Comparison of ENCODE assay signal across 27 mouse cellular contexts in genomic region chr1:71609057-71609775, GRCm38 (mm10). TPM values are rescaled to one million over a fixed set of nuclear protein-coding genes. Genes with fewer than 3 reads are reported as not detected.
A peak's percentile ranks its signal among the peaks of the same experiment; 100 is the strongest.
DNase-seq lines count a peak whose midpoint lies in the region; ATAC-seq and TF ChIP-seq lines count a peak whose summit lies in the region.
"Had no signal": no experiment of that assay in that cellular context is flagged by ENCODE, and none has a peak within 500 bp of the region (broad histone marks: within the 10 kb centered on the region; RNA-seq: fewer than 3 reads in every experiment).

No protein-coding gene starts in this region.

- DNase-seq in 3134 (ENCODE audit: extremely low read depth, insufficient read length, low spot score) = peak; percentile 34
- DNase-seq in ES-CJ7 (ENCODE audit: low read depth, low spot score) = peak; percentile 63
- DNase-seq in WW6 (ENCODE audit: low read depth, low spot score) = peak; percentile 36
- no peak for DNase-seq in liver, postnatal 0 days
- no peak for DNase-seq in cerebellum, postnatal 10 days
- DNase-seq in gastrocnemius, postnatal 25 days = no peak
- DNase-seq: adrenal gland, adult 2 months; adrenal gland, postnatal 14 days; cerebellum, adult 11 months; cerebellum, adult 2 months; cerebellum, adult 9-11 months; cerebellum, postnatal 36 days; embryo, embryonic 11 days; gastrocnemius, postnatal 10 days; heart, adult 2 months; heart, postnatal 14 days; kidney, adult 2 months had no signal

- no peak for ATAC-seq in liver, postnatal 0 days
- ATAC-seq: CD4-positive, CD25-positive, alpha-beta regulatory T cell, adult 4 months; forebrain, embryonic 13.5 days; forebrain, embryonic 16.5 days; intestine, postnatal 0 days had no signal

- no peaks in the 10 kb centered on the region for H3K9me3 ChIP-seq in liver, postnatal 0 days (ENCODE audit: low read length)
- H3K9me3 ChIP-seq: forebrain, embryonic 10.5 days; forebrain, embryonic 13.5 days; heart, embryonic 10.5 days; heart, embryonic 13.5 days; hindbrain, embryonic 12.5 days; hindbrain, embryonic 15.5 days had no signal

- no peak for TF ChIP-seq EP300 in liver, postnatal 0 days (IDR thresholded peaks at IDR 0.05; ENCODE audit: low read depth)

- no peak overlapping the region for H3K4me2 ChIP-seq in liver, postnatal 0 days (ENCODE audit: low read depth, low read length)
- H3K4me2 ChIP-seq: forebrain, embryonic 13.5 days; heart, embryonic 13.5 days; hindbrain, embryonic 12.5 days; hindbrain, embryonic 15.5 days had no signal

- H3K36me3 ChIP-seq in liver, postnatal 0 days (replicated peaks; ENCODE audit: insufficient read depth, low read length) = peaks cover 65% of the 10 kb centered on the region
- H3K36me3 ChIP-seq: hindbrain, embryonic 15.5 days had no signal

- WGBS in liver, postnatal 0 days (ENCODE audit: insufficient replicate concordance) = 91% methylated on average over 37 of the region's 37 CpGs

- H3K4me3 ChIP-seq in liver, postnatal 0 days (ENCODE audit: low read depth, low read length) = no peak overlapping the region
- H3K4me3 ChIP-seq: forebrain, embryonic 10.5 days; forebrain, embryonic 13.5 days; heart, adult 2 months; heart, embryonic 10.5 days; heart, embryonic 13.5 days; hindbrain, embryonic 12.5 days; hindbrain, embryonic 15.5 days had no signal

- H3K27me3 ChIP-seq in liver, postnatal 0 days (ENCODE audit: insufficient read depth, low read length) = no peaks in the 10 kb centered on the region
- H3K27me3 ChIP-seq: forebrain, embryonic 13.5 days; heart, embryonic 13.5 days; hindbrain, embryonic 15.5 days had no signal

- no peak overlapping the region for H3K9ac ChIP-seq in liver, postnatal 0 days (replicated peaks)
- H3K9ac ChIP-seq: forebrain, embryonic 13.5 days; heart, embryonic 13.5 days; hindbrain, embryonic 12.5 days; hindbrain, embryonic 15.5 days had no signal

- no peak overlapping the region for H3K27ac ChIP-seq in liver, postnatal 0 days (ENCODE audit: low read depth)
- H3K27ac ChIP-seq: forebrain, embryonic 10.5 days; forebrain, embryonic 13.5 days; heart, adult 2 months; heart, embryonic 10.5 days; heart, embryonic 13.5 days; hindbrain, embryonic 12.5 days; hindbrain, embryonic 15.5 days had no signal

- TF ChIP-seq CTCF in liver, postnatal 0 days (IDR thresholded peaks at IDR 0.05; ENCODE audit: low read depth) = no peak

- H3K4me1 ChIP-seq in liver, postnatal 0 days (ENCODE audit: insufficient read depth) = no peaks in the 10 kb centered on the region
- H3K4me1 ChIP-seq: forebrain, embryonic 10.5 days; forebrain, embryonic 13.5 days; heart, embryonic 10.5 days; heart, embryonic 13.5 days had no signal

RNA-seq across cellular contexts. Expression of gene Fn1, which starts 43.8 kb away (rescaled TPM):
- 380 and 450 TPM in 2 replicates for polyA plus RNA-seq in liver, postnatal 0 days (2015; fragmentation: Nextera tagmentation; extraction: Ambion mirVana)
- 100 to 1,000 TPM in 1 of 2 experiments, 10 to 100 TPM in 1; 78.3 to 114 TPM for total RNA-seq in gastrocnemius, postnatal 25 days (2021)
- total RNA-seq: MEL had no signal

RNA-seq across cellular contexts. Expression of gene Atic, which starts 52.3 kb away (rescaled TPM):
- 19.1 and 22.2 TPM in 2 replicates for polyA plus RNA-seq in liver, postnatal 0 days (2015; fragmentation: Nextera tagmentation; extraction: Ambion mirVana)
- total RNA-seq in gastrocnemius, postnatal 25 days (2021) = 10 to 100 TPM; 21.4 to 23.2 TPM

Comparison
In these comparisons a context has a peak if more than half of its experiments do, and no peak if none do; other contexts are left out.
1. DNase-seq: peak in 3134 (single experiment), ES-CJ7 (single experiment) and WW6 (single experiment); none in liver, postnatal 0 days (single experiment), cerebellum, postnatal 10 days (0 of 2) and gastrocnemius, postnatal 25 days (single experiment).